Mouse (Mus musculus) erythroblast, embryonic 14.5 days (primary cell): ENCODE results near the gene Gm8439.

Source experiments
- GATA1 ChIP-seq: IDR thresholded peaks from 2 replicates; pipeline ENCODE4 v1.6.1; 2012; ENCODE audit warnings: low read length, inconsistent platforms, mixed read lengths
- TAL1 ChIP-seq: IDR thresholded peaks from 3 replicates; pipeline ENCODE4 v1.6.1; 2012; ENCODE audit warnings: low read length, inconsistent platforms, mixed read lengths

GRCm38 (mm10) chr4:120589070-120589469 lies 525 bp downstream of the Gm8439 start:
- no peak for TF ChIP-seq GATA1
- TF ChIP-seq TAL1: no peak
